Mouse (Mus musculus) cerebellum, adult 18-20 months (tissue): ENCODE results near the gene Drosha.

ENCODE experiments used
- DNase-seq, 2 experiments: peaks; one replicate each; pipeline ENCODE4 v3.0.0; 2021

Drosha gene

DNA sequence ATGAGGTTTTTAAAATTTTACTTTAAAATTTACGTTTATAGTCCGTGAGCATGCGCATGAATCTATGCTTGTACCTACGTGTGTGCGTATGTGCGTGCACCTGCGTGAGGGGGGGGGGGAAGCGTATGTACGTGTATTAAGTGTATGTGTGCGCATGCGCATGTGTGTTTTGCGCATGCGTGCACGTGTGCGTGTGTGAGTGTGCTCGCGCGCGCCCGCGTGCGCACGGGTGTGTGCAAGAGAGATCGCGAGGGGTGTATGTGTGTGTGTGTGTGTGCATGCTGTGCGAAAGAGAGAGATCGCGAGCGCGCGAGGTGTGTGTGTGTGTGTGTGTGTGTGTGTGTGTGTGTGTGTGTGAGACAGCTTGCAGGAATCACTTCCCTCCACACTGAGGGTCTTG lies 8.8 kb downstream of the Drosha start:
- DNase-seq, result no peak

DNA sequence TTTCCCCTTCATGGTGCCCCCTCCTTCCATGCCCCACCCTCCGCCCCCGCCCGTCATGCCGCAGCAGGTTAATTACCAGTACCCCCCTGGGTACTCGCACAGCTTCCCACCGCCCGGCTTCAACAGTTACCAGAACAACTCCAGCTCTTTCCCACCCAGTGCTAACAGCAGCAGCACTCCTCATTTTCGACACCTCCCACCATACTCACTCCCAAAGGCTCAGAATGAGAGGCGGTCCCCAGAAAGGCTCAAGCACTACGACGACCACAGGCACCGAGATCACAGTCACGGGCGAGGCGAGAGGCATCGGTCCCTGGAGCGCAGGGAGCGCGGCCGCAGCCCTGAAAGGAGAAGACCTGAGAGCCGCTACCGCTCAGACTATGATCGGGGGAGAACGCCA lies 9.6 kb downstream of the Drosha start:
- no peak for DNase-seq

- no peak for DNase-seq
Observed at GRCm38 (mm10) chr15:12840737-12841136, 16.1 kb downstream of the Drosha start.

DNA sequence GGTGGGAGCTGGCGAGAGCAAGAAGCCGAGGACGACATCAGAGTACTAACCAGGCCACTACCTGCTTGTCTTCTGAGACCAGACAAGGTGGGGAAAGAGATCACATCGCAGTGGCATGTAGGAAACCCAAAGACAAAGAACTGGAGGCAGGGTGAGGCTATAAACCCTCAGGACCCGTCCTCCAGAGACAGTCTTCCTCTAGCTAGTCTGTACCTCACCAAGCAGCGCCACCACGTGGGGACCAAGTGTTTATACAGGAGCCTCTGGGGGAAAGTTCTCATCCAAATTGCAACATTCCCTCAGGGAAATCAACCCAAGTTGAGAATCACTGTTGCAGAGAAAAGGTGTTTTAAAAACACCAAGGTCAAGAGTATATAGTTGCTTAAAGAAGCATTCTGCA lies 18.2 kb downstream of the Drosha start:
- no peak for DNase-seq

GRCm38 (mm10) chr15:12848196-12848975 lies 23.8 kb downstream of the Drosha start:
- no peak for DNase-seq

DNA sequence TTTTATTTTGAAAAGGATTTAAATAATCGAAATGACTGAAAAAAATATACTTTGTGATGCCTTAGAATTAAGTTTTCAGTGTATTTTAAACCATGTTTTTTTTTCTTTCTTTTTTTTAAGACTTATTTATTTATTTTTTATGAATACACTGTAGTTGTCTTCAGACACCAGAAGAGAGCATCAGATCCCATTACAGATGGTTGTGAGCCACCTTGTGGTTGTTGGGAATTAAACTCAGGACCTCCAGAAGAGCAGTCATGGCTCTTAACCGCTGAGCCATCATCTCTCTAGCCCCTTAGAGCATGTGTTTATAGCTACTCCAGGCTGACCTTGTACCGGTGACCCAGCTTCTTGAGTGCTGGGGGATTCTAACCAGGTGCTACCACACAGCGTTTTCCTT lies 24.8 kb downstream of the Drosha start:
- no peak for DNase-seq

GRCm38 (mm10) chr15:12853471-12853870 lies 28.9 kb downstream of the Drosha start:
- no peak for DNase-seq

- no peak for DNase-seq
Observed at GRCm38 (mm10) chr15:12856780-12857179, 32.2 kb downstream of the Drosha start.

DNA sequence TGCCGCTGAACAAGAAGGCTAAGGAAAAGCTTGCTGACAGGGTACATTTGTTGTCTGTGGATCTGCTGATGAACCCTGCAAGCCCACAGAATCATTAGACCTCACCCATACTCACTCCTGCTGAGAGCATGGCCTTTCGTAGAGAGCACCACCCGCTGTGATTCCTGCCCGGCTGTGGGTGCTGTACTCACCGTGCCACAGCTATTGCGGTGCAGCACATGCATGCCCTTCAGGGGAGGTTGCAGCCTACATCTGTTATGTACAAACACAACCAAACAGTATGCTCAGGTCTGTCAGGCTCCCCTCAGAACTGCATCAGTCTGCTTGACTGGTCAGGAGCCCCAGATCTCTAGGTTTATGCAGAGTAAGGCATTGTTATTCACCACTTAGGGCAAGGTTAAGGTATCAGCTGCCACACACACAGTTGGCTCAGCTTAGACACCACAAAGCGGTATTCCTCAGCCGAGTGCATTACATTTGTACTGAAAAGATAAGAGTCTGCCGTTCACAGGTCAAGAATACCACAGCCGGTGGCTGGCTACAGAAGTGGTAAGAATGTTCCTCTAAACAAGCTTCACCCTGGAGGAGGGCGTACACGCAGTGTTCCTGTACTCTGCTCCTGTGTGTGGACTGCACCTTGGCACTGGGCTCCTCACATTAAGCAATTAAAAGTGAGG lies 33.4 kb downstream of the Drosha start:
- DNase-seq, result no peak

GRCm38 (mm10) chr15:12858645-12859044 lies 34.0 kb downstream of the Drosha start:
- no peak for DNase-seq

GRCm38 (mm10) chr15:12862061-12862460 lies 37.4 kb downstream of the Drosha start:
- no peak for DNase-seq

DNA sequence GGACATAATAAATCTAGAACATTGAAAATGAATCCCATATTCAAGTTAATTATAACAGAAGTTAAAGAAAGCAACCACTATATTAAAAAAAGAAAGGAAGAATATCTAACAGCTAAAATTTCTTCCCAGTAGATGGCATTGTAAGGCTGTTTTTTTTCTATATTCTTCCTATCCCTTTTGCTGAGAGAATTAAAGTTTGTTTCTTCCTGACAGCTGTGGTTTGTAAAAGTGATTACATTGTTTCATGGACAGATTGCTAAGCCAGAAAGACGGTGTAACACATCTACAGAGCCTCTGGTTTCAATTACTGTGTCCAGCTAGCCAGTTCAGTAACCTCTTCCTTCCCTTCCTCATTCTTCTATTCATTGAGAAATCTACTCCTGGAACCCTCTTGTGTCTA lies 39.1 kb downstream of the Drosha start:
- no peak for DNase-seq

DNA sequence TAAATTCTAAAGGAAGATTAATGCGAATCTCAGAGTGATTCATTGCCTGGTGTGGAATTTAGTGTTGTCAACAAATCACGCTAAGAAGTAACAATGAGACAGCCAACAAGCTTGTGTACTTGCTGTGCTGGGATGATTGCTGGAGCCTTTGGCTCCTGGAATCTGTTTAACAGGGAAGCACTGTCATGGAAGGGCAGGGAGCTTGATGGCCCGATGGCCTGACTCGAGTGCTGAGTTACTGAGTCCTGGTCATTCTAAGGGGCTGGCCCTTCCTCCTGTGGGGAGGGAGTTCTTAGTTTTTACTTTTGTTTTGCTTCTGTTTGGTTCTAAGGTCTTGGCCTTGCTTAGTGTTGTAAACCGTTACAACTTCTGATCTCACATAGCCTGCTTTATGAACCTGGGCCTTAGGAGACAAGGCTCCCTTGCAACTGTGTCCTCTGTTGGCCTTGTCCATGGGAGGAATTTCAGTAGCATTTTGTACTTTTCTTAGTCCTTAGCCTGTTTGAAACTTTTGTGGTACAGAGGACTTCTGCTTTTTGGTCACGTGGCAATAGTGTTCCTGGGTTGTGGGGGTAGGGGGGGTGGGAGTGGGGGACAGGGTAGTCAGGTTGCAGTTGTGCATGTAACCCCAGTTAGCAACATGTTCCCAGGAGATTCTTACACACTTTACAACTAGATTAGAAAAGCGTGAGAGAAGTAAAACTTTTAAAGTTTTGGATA lies 41.1 kb downstream of the Drosha start:
- DNase-seq, result no peak

DNA sequence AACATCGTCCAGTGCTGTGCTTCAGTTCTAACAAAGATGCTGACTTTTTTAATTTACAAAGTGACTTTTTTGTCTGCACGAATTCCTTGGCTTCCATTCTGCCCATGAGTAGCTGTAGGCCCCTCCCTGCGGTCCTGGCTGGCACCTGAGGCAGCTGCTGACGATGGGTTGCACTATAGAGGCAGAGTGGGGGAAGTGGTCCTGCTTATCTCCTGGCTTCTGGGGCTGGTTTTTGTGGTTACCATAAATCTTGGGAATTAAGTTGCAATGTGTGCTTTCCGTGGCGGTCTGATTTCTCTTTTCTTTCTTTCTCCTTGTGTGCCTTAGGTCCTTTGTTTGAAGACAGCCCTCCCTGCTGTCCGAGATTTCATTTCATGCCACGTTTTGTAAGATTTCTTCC lies 42.7 kb downstream of the Drosha start:
- DNase-seq, result no peak

GRCm38 (mm10) chr15:12875442-12876176 lies 51.0 kb downstream of the Drosha start:
- DNase-seq, result peak in 1 of 2 experiments; percentile 13

GRCm38 (mm10) chr15:12876266-12876665 lies 51.7 kb downstream of the Drosha start:
- DNase-seq, result no peak

DNA sequence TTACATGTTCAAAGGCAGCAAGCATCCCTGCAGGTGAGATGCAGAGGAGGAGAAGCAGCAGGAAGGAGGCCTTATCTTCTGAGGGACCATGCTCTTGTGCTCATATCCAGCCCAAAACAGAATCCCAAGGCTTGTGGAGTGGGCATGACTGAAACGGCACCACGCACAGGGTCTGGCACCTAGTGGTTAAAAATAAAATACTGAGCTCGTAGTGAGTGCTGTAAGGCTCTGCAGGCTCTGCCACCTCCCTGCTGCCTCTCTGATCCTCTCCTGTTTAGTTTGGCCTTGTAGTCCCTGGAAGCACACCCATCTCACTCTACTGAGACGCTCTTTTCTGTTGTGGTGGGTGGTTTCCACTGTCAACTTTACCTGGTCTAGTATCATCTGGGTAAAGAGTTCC lies 52.3 kb downstream of the Drosha start:
- no peak for DNase-seq

DNA sequence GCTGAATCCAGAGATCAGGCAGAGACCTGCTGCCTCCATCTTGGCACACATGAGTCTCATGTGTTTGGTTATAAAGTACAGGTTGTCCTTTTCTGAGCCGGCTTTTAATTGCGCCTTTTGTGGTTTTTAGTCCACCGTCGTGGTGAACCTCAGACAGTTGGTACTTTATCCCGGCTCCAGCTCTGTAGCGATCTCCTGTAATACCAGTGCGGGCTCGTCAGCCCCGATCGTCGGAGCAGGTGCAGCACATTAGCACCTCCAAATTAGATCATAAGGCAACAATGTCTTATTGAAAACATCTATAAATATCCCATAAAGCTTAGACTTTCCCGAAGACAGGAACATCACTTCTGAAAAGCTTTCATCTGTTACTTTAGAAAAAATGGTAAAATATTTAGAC lies 53.3 kb downstream of the Drosha start:
- no peak for DNase-seq

- no peak for DNase-seq
Observed at GRCm38 (mm10) chr15:12878581-12878980, 54.0 kb downstream of the Drosha start.

DNA sequence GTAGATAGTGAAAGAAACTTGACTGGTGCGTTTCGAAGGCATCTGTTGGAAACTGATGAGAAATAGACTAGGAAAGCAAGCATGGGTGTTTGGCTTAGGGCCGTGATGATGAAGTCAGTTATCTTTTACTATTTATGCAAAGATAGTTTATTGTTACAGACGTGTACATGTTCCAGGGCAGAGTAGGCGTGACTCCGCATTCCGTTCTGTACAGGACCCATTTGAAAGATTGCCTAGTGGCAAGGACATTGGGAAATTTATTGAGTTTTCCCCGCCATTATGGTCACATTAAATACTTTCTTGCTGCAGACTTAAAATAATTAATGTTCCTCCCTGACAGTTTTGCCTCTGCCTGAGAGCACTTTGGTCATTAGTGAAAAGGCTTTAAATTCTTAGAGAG lies 55.3 kb downstream of the Drosha start:
- DNase-seq, result no peak

- DNase-seq, result no peak
Observed at GRCm38 (mm10) chr15:12884855-12885254, 60.2 kb downstream of the Drosha start.

DNA sequence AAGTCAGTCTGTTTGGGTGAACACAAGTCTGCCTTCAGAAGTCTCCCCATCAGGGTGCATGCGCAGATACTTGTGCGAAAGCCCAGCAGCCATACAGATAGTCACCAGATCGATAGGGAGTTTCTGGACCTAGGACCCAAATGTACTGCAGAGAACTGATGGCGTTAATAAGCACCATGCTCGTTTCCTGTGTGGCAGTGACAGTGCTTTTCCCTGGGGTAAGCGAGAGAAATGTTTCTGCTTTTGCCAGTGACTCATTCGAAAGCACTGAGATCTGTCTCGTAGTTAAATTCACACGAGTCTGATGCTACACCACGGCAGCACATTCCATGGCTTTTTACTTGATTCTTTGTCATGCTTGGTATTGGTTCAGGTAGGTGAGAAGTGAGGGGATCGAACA lies 60.7 kb downstream of the Drosha start:
- no peak for DNase-seq

- no peak for DNase-seq
Observed at GRCm38 (mm10) chr15:12887206-12887605, 62.6 kb downstream of the Drosha start.
